Mouse (Mus musculus) kidney, adult 11 months (tissue): ENCODE data around the gene Slc16a14.

ENCODE experiments used
- DNase-seq: peaks from one replicate; pipeline ENCODE4 v3.0.0; 2022

The Slc16a14 gene

DNA sequence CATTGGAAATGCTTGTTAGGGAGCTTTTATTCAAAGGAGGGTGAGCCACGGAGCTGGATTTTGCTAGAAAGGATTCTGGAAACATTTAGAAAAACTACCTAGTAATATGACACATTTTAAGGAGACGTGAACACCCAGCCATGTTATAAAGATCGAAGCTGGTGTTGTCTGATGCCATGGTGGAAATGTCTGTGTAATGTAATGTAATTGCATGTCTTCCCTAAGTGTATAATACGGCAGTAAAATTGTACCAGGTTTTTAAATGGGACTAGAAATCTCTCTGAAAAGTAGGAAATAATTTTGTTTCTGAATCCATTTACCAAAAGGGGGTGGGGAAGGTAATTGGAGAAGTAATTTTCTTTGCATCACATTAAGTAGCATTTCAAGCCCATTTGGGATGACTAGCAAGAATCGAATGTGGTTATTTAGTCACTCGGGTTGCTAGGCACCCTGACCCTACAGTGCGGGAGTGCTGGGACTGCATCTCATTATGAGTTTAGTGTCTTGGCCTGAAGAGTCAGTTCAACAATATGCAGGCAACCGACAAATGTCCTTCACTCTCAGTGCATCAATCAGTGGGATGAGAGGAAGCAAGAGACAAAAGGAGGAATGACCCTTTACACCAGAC lies 24.6 kb downstream of the Slc16a14 start:
- no peak for DNase-seq

DNA sequence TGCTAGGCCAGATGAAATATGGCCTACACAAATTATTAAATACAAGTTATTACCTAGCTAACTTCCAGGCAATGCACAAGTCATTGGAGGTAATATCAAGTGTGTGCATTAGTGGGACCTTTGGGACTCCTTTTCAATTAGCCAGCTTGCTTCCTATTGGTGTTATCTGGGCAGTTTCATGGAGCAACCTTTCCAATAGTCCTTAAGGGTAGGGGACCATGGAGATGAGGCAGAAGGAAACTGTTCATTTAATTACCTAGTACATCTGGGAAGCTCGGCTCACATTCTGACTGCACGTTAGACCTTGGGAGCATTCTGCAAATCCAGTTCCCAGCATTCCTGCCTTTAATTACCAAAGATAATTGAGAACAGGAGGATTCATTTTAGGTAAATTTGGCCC lies 30.5 kb downstream of the Slc16a14 start:
- no peak for DNase-seq

DNA sequence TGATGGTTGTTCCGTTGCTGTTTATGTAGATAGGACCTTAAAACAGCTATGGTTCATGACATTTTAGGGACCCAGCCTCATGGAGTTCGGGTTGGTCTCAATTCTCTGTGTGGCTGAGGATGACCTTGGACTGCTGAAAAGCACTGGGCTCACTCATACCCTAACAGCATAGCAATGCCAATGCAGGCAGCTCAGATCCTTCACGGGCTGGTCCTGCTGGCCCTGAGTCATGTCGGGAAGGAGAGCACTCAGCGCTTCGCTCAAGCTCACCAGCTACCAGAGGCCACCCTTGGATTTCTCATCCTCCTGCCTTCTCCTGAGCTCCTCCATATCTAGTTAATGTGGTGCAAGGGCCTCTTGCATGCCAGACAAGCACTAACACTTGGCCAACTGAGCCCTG lies 35.8 kb downstream of the Slc16a14 start:
- DNase-seq = no peak

DNA sequence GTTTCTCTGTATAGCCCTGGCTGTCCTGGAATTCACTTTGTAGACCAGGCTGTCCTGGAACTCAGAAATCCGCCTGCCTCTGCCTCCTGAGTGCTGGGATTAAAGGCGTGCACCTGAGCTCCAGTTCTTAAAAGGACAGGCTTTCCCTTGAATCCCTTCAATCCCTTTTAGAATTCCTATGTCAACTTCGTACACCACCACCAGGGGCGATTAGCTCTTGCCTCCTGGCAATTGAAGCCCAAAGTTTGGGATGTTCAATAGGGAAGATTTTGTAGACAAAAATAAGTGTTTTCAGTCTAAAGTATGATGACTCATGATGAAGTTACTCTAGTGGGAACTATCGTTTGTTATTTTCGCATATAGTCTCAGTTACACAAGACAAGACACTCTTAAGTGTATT lies 37.6 kb downstream of the Slc16a14 start:
- no peak for DNase-seq

DNA sequence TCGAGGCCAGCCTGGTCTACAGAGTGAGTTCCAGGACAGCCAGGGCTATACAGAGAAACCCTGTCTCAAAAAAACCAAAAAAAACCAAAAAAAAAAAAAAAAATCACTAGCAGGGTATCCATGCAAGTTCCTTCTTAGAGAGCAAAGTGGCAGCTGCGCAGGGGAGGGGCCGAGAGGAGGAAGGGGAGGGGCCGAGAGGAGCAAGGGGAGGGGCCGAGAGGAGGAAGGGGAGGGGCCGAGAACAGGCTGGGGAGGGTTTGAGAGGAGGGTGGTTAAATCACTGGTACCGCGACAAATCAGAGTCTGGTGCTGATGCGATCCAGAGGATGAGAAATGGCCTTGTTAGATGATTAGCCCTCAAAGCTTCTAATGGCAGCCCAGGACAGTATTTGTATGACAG lies 43.2 kb downstream of the Slc16a14 start:
- DNase-seq = no peak

DNA sequence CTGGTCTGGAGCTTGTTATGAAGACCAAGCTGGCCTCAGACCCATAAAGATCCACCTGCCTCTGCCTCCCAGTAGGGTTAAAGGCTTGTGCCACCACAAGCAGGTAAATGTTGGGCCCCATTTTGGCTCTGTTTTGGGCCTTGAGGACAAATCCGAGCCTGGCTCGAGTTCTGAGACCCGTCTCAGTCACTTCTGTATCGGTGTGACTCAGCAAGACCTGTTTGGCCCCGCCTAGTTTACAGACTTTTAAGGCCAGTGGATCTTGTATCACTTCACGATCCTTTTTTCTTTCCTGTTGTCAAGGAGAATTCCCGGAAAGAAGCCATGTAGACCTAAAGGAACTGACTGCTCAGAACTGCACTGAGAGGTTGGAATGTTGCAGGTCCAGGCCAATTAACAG lies 44.4 kb downstream of the Slc16a14 start:
- no peak for DNase-seq

DNA sequence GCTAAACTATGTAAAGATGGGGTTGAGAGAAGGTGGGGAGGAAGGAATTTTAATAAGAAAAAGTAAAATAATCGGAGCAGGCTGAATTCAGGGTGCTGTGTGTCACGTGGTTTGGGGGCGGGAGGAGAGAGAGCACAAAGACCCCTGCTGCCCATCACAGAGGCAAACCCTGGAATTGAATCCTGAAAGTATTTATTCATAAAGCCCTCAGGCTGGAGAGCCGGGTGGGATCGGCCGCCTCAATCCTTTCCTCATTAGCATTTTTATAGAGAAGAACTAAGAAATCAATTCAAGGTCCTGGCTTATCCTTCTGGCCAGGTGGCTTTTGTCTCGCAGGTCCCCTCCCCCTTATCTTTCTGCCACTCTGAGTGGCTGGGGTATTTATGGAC lies 44.9 kb downstream of the Slc16a14 start:
- no peak for DNase-seq

DNA sequence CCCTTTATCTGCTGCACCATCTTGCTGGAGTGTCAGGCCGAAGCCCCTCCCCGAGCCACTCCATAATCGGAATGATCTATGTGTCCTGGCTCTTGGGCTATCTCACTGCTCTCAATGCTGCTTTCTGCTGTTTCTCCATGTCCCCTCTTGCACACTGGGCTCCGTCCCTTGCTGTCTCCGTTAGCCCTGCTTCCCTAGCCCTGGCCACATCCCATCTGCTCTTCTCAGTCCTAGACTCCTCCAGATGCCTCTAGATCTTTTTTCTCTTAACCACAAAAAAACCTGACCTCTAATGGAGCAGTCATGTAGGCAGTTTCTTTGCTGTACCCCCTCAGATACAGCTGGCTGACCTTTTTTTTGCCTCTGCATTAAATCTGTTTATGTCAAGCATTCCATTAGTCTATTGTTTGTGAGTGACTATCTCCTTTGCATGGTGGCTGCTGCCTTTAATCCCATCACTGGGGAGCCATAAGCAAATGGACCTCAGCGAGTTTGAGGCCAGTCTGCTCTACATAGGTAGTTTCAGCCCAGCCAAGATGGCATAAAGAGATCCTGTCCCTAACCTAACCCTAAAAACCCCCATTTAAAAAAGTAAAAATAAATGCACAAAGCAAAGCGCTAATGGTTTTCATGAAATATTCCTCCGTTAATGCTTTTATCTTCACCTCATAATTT lies 45.5 kb downstream of the Slc16a14 start:
- DNase-seq = no peak

DNA sequence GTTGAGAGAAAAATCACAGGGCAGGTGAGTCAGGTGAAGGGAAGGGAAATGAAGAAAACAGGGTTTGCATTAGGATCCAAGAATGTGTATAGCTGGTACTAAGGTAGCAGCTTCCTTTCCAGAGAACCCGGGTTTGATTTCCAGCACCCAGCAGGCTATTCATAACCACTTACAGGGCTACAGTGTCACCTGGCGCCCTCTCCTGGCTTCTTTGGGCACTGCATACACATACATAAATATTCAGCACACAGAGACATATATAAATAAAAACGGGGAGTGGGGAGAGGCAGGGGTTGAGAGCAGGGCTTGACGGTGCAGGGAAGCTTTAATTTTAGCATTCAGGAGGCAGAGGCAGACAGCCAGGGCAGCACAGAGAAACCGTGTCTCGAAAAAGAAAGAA lies 49.0 kb downstream of the Slc16a14 start:
- DNase-seq = no peak

DNA sequence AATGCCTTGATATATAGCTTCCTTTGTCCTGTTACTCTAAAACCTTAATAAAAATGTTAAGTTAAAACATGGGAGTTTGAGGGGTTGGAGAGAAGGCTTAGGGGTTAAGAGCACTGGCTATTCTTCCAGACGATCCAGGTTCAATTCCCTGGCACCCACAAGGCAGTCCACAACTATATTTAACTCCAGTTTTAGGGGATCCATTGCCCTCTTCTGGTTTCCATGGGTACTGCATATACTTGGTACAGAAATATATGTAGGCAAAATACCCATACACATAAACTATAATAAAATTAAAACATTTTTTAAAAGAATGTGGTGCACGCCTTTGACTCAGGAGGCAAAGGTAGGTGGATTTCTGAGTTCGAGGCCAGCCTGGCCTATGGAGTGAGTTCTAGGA lies 49.8 kb downstream of the Slc16a14 start:
- DNase-seq = no peak

DNA sequence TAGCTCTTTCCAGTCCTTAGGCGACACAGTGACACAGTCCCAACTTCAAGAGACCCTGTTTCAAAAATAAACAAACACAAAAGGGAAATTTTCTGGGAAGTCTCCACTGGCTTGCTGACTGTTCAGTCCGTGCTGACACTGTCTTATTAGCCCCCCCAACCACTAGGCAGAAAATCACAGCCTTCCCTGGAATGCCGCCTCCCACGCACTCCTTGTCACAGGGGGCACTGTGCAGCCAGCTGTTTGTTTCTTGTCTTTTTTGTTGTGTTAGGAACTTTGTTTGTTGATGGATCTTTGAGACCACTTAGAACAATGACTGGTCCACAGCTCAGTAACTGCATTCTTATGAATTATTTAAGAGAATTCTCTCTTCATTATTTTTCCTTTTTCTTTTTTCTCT lies 51.0 kb downstream of the Slc16a14 start:
- DNase-seq = no peak

DNA sequence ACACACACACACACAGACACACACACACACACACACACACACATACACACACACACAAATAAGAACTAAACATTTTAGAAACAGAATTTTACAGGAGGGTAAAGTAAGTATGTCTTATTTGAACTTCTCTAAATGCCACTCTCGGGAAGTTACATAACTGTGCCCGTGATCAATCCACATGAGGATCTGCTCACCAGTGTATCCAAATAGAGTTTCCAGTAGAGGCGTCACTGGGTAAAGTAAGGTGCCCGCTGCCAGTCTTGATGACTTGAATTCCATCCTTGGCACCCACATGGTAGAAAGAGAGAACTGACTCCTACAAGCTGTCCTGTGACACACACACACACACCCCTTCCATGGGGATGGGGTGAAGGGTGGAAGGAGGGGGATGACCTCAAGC lies 52.0 kb downstream of the Slc16a14 start:
- no peak for DNase-seq

DNA sequence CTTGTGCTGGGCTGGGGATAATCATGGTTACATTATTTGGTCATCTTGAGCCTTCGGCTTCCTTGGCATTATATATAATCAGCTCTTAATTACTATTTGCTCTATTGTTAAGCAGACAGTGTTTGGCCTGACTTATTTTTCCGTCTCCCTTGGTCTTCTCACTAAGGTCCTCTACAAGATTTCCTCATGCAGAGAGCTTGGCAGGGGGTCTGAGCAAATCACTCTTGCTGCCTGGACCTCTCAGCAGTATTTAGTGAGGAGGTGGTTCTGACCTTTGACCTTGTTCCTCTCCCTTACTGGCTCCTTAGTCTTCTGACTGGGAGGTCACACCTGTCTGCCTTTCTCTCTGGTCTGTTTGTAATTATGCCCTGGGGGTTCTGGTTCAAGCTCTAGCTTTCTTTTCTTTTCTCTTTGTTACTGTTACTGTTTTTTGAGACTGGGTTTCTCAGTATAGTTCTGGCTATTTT lies 52.8 kb downstream of the Slc16a14 start:
- DNase-seq = no peak

DNA sequence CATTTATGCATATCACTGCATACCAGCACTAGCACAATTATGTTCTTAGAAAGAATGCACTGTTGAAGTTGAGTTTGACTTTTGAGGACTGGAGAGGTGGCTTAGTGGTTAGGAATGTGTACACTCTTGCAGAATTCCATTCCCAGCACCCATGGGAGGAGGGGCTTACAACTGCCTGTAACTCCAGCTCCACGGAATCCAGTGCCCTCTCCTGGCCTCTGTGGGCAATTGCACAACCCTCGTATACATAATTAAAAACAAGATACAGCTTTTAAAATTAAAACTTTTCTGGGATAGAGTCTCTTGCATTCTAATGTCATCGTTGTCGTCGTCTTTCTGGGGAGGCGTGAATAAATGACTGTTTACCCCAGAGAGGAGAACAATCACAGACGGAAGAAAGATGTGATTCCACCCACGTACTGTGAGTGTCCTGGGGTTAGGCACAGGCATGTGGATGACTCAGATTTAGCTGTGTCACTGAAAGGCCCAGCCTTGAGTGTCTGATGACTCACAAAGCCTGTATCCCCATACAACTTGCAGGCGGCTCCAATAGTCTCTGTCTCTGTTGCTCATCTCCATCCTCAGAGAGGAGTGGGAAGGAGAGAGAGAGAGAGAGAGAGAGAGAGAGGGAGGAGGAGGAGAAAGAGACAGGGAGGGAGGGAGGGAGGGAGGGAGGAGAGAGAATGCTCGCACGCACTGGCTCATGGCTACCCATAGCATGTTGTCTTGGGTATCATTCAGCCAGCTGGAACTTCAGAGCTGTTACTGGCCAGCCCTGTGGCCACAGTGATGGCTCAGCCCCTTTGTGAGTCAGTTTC lies 53.5 kb downstream of the Slc16a14 start:
- no peak for DNase-seq

DNA sequence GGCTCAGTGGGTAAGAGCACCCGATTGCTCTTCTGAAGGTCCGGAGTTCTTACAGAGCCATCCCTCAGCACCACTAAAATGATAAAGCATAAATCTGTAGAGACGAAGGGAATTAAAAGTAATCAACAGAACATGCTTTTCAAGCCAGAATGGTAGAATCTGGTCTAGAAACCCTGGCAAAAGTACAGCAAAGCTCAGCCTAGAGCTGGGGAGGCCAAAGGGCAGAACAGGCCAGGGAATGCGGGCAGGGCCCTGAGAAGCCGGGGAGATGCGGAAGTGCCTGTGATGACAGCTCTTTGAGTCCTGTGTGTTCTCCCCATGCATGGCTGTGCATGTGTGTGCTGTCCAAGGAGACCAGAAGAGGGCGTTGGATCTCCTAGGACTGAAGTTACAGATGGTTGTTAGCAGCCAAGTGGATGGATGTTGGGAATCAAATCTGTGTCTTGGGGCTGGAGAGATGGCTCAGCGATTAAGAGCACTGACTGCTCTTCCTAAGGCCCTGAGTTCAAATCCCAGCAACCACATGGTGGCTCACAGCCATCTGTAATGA lies 55.3 kb downstream of the Slc16a14 start:
- DNase-seq = peak; percentile 50

DNA sequence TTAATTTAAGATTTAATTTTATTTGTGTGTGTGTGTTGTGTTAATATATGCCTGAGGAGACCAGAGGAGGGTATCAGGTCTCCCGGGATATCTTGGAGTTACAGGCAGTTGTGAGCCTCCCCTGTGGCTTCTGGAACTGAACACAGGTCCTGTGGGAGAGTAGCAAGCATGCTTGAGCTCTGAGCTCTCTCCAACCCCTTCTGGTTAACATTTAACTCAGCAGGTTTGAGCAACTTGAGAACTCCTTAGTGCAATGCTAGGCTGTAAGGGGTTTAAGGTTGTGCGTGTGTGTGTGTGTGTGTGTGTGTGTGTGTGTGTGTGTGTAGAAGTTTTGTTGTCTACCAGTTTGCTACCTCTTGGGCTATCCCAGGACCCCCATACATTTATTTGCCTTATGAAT lies 57.3 kb downstream of the Slc16a14 start:
- peak; percentile 70 for DNase-seq

DNA sequence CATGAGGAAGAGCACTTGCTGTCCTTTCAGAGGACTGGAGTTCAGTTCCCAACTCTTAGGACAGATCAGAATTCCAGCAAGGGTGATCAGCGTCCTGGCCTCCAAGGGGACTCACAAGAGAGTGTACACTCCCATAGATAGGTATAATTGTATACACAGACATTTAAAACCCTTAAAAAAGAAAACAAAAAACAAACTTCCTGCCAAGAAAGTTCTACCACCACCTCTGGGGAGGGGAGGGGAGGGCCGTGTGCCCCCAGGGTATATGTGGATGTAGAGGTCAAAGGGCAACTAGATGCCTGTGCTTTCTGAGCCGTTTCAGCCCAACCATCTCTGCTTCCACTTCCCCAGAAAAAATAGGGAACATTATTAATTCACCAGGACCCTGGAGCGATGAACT lies 62.0 kb downstream of the Slc16a14 start:
- no peak for DNase-seq

DNA sequence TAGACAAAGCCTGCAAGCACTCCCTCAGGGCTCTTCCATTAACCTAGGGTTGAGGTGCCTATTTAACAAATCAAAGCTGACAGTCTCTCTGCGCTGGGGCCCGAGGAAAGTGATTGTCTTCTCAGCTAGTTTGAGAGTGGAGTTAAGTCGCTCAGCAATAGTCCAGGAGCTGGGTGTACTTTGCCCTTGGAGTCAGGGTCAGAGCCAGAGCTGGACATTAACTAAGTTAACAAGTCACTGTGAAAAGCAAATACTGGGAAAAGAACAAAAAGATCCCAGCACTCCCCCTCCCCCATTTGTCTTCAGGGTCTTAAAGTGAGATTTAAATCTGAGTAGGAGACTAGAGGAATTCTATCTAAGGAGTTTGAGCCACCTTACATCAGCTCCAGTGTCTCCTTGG lies 62.8 kb downstream of the Slc16a14 start:
- DNase-seq = peak; percentile 82

DNA sequence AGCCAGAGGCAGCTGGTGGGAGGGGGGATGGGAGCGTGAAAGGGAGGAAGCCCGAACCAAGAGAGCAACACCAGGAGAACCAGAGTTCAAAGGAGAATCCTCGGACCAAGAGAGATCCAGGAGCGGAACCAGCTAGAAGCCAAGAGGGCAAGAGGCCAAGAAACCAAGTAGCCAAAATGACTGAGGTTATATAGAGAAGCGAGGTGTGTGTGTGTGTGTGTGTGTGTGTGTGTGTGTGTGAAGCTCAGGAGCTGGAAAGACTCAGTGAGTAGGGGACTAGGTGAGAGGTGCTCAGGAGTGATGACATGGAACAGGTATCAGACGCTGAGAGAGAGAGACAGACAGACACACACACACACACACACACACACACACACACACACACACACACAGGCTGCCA lies 63.8 kb downstream of the Slc16a14 start:
- DNase-seq = peak; percentile 87

DNA sequence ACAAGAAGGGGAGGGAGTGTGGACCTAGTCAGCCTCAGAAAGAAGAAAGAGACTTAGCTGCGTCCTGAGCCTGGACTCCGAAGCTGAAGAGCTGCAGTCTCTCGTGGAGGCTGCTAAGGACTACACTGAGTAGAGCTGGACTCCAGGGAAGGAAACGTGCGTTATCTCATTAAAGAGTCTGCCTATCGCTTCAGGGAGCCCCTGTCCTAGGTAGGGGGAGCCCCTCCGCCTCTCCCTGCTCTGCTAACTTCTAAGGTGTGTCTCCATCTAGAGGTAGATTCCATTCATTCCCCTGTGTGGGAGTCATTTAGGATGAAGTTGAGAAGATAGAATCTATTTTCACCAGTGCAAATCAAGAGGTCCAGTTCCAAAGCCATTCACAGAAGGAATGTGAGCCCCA lies 65.4 kb downstream of the Slc16a14 start:
- peak; percentile 45 for DNase-seq

DNA sequence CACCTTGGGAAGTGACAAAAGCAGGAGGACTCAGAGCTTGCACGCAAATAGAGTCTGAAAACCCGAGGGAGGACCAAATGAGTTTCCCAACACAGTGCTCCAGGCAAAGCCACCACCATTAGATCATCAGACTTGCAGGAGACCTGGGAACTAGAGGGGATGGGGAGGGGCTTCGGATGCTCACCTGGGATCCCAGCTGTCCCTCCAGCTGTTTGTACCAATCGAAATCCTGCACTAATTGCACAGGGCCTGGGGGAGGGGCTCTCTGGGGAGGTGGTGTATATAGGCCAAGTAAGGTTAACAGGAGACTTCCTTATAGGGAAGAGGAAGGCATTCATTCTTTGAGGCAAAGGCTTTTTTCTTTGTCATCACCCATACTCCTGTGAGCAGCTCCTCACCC lies 66.1 kb downstream of the Slc16a14 start:
- DNase-seq = no peak

DNA sequence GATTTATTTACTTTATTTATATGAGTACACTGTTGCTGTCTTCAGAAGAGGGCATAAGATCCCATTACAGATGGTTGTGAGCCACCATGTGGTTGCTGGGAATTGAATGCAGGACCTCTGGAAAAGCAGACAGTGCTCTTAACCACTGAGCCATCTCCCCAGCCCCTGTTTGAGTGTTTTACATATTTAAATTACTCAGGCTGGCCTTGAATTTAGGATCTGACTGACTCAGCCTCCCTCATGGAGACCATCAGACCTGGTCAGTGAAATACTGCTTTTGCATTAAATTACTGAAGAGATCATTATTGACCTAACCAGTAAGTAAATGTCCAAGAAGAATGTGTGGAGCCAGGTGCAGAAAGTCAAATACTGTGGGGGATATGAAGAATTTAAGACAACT lies 66.6 kb downstream of the Slc16a14 start:
- DNase-seq = no peak

DNA sequence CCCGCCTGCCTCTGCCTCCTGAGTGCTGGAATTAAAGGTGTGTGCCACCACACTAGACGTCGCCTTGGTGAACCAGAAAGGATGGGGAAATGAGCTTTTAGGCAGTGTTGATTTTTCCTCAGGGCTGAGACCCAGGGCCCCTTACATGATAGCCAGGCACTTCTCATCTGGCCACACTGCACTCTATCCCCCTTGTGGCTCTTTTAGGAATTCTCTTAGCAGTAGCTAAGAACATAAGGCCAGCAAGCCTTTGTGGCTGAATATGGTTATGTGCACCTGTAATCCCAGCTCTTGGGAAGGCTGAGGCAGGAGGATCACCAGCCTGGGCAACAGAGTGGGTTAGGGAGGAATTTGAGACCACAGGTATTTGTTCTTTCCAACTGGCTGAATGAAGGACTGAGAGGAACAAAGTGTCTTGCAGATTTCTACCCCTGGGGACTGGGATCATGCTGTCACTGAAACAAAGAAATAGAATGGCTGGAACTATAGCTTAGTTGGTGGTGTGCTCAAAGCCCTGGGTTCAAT lies 68.2 kb downstream of the Slc16a14 start:
- DNase-seq = no peak

DNA sequence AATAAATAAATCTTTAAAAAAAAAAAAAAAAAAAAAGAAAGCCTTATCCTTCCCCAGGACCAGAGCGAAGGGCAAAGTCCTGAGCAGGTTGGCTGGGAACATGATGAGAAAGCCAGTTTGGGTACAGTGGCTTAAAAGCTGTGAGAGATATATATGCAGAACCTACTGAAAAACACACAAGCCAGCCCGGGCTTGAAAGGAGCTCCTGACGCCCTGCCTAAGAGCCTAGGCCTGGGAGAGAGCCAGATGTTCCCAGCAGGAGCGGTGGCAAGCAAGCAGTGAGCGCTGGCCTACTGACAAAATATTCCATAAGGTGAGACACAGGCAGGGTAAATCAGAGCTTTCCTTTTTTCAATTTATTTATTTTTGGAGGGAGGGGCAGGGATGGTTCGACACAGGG lies 68.7 kb downstream of the Slc16a14 start:
- peak; percentile 63 for DNase-seq
